Mouse (Mus musculus): ENCODE measurements around the gene Tmem202.

The Tmem202 gene

GRCm38 (mm10) chr9:59484760-59485159 lies 54.9 kb downstream of the Tmem202 start:
- in situ Hi-C loops (cut with MboI; ENCODE audit: low pct_unique_long_range_greater_than_20kb in 1 of 2, low sequenced_read_pairs in 2 of 2, unreplicated experiment in 1 of 2): no loop called here

GRCm38 (mm10) chr9:59482419-59482818 lies 57.2 kb downstream of the Tmem202 start:
- in situ Hi-C loops (cut with MboI; ENCODE audit: low pct_unique_long_range_greater_than_20kb in 1 of 2, low sequenced_read_pairs in 2 of 2, unreplicated experiment in 1 of 2): no loop called here

- in situ Hi-C loops (cut with MboI; ENCODE audit: low pct_unique_long_range_greater_than_20kb in 1 of 2, low sequenced_read_pairs in 2 of 2, unreplicated experiment in 1 of 2): no loop called here
These were observed 63.0 kb downstream of the Tmem202 start for GRCm38 (mm10) chr9:59476617-59477016.

GRCm38 (mm10) chr9:59474838-59475237 lies 64.8 kb downstream of the Tmem202 start:
- in situ Hi-C loops (cut with MboI; ENCODE audit: low pct_unique_long_range_greater_than_20kb in 1 of 2, low sequenced_read_pairs in 2 of 2, unreplicated experiment in 1 of 2): no loop called here

- in situ Hi-C loops (cut with MboI; ENCODE audit: low pct_unique_long_range_greater_than_20kb in 1 of 2, low sequenced_read_pairs in 2 of 2, unreplicated experiment in 1 of 2): no loop called here
These were observed 66.5 kb downstream of the Tmem202 start for GRCm38 (mm10) chr9:59473171-59473570.

- in situ Hi-C loops (cut with MboI; ENCODE audit: low pct_unique_long_range_greater_than_20kb in 1 of 2, low sequenced_read_pairs in 2 of 2, unreplicated experiment in 1 of 2): no loop called here
These were observed 70.2 kb downstream of the Tmem202 start for GRCm38 (mm10) chr9:59469446-59469845.

Data from mouse embryonic stem cell (cell line).